Mouse (Mus musculus): Measurements from ENCODE around the gene Atad3a.

- TF ChIP-seq CTCF (IDR thresholded peaks at IDR 0.05; ENCODE audit: low read depth) (no peak), EP300 (IDR thresholded peaks at IDR 0.05; ENCODE audit: low read depth) (no peak)
Measured at GRCm38 (mm10) chr4:155775855-155776254, 15.0 kb upstream of the Atad3a start.

All from heart, postnatal 0 days (tissue).